Comparison of ENCODE assay signal across 7 mouse cellular contexts in genomic region chr2:32236760-32237487, GRCm38 (mm10). TPM values are rescaled to one million over a fixed set of nuclear protein-coding genes. Genes with fewer than 3 reads are reported as not detected.
A peak's percentile ranks its signal among the peaks of the same experiment; 100 is the strongest.
DNase-seq lines count a peak whose midpoint lies in the region; ATAC-seq lines count a peak whose summit lies in the region.

No protein-coding gene starts in this region.

- H3K4me3 ChIP-seq in liver, embryonic 16.5 days (ENCODE audit: low read depth, low read length) = peak overlapping the region; percentile 77
- peak overlapping the region; percentile 62 for H3K4me3 ChIP-seq in neural tube, embryonic 12.5 days

- no peaks in the 10 kb centered on the region for H3K27me3 ChIP-seq in liver, embryonic 16.5 days (ENCODE audit: control insufficient read depth, insufficient read depth, low read depth, low read length)
- H3K27me3 ChIP-seq in neural tube, embryonic 12.5 days (replicated peaks) = no peaks in the 10 kb centered on the region

- H3K9me3 ChIP-seq in liver, embryonic 16.5 days (replicated peaks; ENCODE audit: control insufficient read depth, low read length) = no peaks in the 10 kb centered on the region
- H3K9me3 ChIP-seq in neural tube, embryonic 12.5 days = no peaks in the 10 kb centered on the region

- H3K27ac ChIP-seq in liver, embryonic 16.5 days (ENCODE audit: low read length) = peak overlapping the region; percentile 65
- peak overlapping the region; percentile 51; the same call in 1 of the 2 replicates for H3K27ac ChIP-seq in neural tube, embryonic 12.5 days

- peak overlapping the region; percentile 83 for H3K9ac ChIP-seq in liver, embryonic 16.5 days (ENCODE audit: low read depth, low read length)
- peak overlapping the region; percentile 74 for H3K9ac ChIP-seq in neural tube, embryonic 12.5 days

- H3K36me3 ChIP-seq in liver, embryonic 16.5 days (ENCODE audit: control insufficient read depth, insufficient read depth) = peaks cover 9% of the 10 kb centered on the region
- H3K36me3 ChIP-seq in neural tube, embryonic 12.5 days = peaks cover 28% of the 10 kb centered on the region

- DNase-seq in CD4-positive, CD25-positive, alpha-beta regulatory T cell, adult 2 months (ENCODE audit: low read depth, low spot score) = peak; percentile 65
- peak; percentile 87 for DNase-seq in NIH3T3 (ENCODE audit: low read depth)
- peak; percentile 78 for DNase-seq in embryo, embryonic 10 days (ENCODE audit: low spot score)
- peak; percentile 51 to 52 for DNase-seq in heart, adult 9 months (ENCODE audit: low spot score in 2 of 2)
- peak; percentile 61 to 67 for DNase-seq in kidney, adult 8-10 months

- peaks cover 20% of the 10 kb centered on the region for H3K4me1 ChIP-seq in liver, embryonic 16.5 days (ENCODE audit: control insufficient read depth, low read depth, low read length)
- peaks cover 16% of the 10 kb centered on the region for H3K4me1 ChIP-seq in neural tube, embryonic 12.5 days

- ATAC-seq in liver, embryonic 16.5 days (ENCODE audit: low read depth) = peak; percentile 19; the same call in 1 of the 2 replicates
- peak; percentile 45 for ATAC-seq in neural tube, embryonic 12.5 days (ENCODE audit: low FRiP score, low read depth)

- WGBS in liver, embryonic 16.5 days (ENCODE audit: insufficient replicate concordance) = 0% methylated on average over 20 of the region's 20 CpGs
- WGBS in neural tube, embryonic 12.5 days = under 1% methylated on average over 20 of the region's 20 CpGs

- H3K4me2 ChIP-seq in liver, embryonic 16.5 days (ENCODE audit: low read depth, low read length) = peak overlapping the region; percentile 92
- H3K4me2 ChIP-seq in neural tube, embryonic 12.5 days (replicated peaks) = peak overlapping the region; percentile 88

RNA-seq across cellular contexts. Expression of gene Pomt1, which starts 0.5 kb away (rescaled TPM):
- polyA plus RNA-seq in liver, embryonic 16.5 days (2015; fragmentation: Nextera tagmentation; extraction: Ambion mirVana) = 12.1 and 13.2 TPM in 2 replicates
- polyA plus RNA-seq in neural tube, embryonic 12.5 days (2016; fragmentation: Nextera tagmentation; extraction: Ambion mirVana) = 23.2 and 23.5 TPM in 2 replicates

RNA-seq across cellular contexts. Expression of gene Uck1, which starts 23.0 kb away (rescaled TPM):
- 27.9 and 28.5 TPM in 2 replicates for polyA plus RNA-seq in liver, embryonic 16.5 days (2015; fragmentation: Nextera tagmentation; extraction: Ambion mirVana)
- 74.0 and 74.8 TPM in 2 replicates for polyA plus RNA-seq in neural tube, embryonic 12.5 days (2016; fragmentation: Nextera tagmentation; extraction: Ambion mirVana)

RNA-seq across cellular contexts. Expression of gene Golga2, which starts 50.3 kb away (rescaled TPM):
- 9.5 and 10.0 TPM in 2 replicates for polyA plus RNA-seq in liver, embryonic 16.5 days (2015; fragmentation: Nextera tagmentation; extraction: Ambion mirVana)
- polyA plus RNA-seq in neural tube, embryonic 12.5 days (2016; fragmentation: Nextera tagmentation; extraction: Ambion mirVana) = 29.2 and 32.4 TPM in 2 replicates

RNA-seq across cellular contexts. Expression of gene Swi5, which starts 51.0 kb away (rescaled TPM):
- 134 and 157 TPM in 2 replicates for polyA plus RNA-seq in liver, embryonic 16.5 days (2015; fragmentation: Nextera tagmentation; extraction: Ambion mirVana)
- polyA plus RNA-seq in neural tube, embryonic 12.5 days (2016; fragmentation: Nextera tagmentation; extraction: Ambion mirVana) = 351 and 444 TPM in 2 replicates

Comparison
In these comparisons a context has a peak if more than half of its experiments do, and no peak if none do; other contexts are left out.
1. Peak in every context shown above with its lines: DNase-seq, ATAC-seq, H3K4me3 ChIP-seq and H3K27ac ChIP-seq.